Mouse (Mus musculus) intestine, postnatal 0 days (tissue): ENCODE data around the gene Spef1. TPM values are rescaled to one million over a fixed set of nuclear protein-coding genes. Genes with fewer than 3 reads are reported as not detected.

Source experiments
- ATAC-seq: fragments of 200-750 bp; cut with Nextera tagmentation; 2 replicates; pipeline ENCODE4 v1.8.0; 2017; ENCODE audit warnings: mild to moderate bottlenecking, moderate TSS enrichment, moderate library complexity
- H3K27ac ChIP-seq: fragments of 300-500 bp; sonication (generic); 2 replicates; pipeline ENCODE4 v1.5.1; 2014; ENCODE audit warnings: mild to moderate bottlenecking, low read depth, low read length, moderate library complexity
- H3K27me3 ChIP-seq: fragments of 300-500 bp; sonication (generic); replicated peaks from 2 replicates; pipeline ENCODE4 v1.6.1; 2014; ENCODE audit warnings: low read length, mixed read lengths; ENCODE audit not compliant: control insufficient read depth, insufficient read depth
- H3K36me3 ChIP-seq: fragments of 300-500 bp; sonication (generic); 2 replicates; pipeline ENCODE4 v1.6.1; 2014; ENCODE audit warnings: mild to moderate bottlenecking, moderate library complexity; ENCODE audit not compliant: control insufficient read depth, insufficient read depth
- H3K4me1 ChIP-seq: fragments of 300-500 bp; sonication (generic); replicated peaks from 2 replicates; pipeline ENCODE4 v1.6.1; 2014; ENCODE audit warnings: antibody characterized with exemption, low read length, mixed read lengths; ENCODE audit not compliant: control insufficient read depth, insufficient read depth
- H3K4me2 ChIP-seq: fragments of 300-500 bp; sonication (generic); replicated peaks from 2 replicates; pipeline ENCODE4 v1.6.1; 2014; ENCODE audit warnings: low read depth, mild to moderate bottlenecking, moderate library complexity
- H3K4me3 ChIP-seq: fragments of 300-500 bp; sonication (generic); 2 replicates; pipeline ENCODE4 v1.5.1; 2014; ENCODE audit warnings: low read depth, low read length
- H3K9ac ChIP-seq: fragments of 300-500 bp; sonication (generic); 2 replicates; pipeline ENCODE4 v1.6.1; 2014; ENCODE audit warnings: mild to moderate bottlenecking, low read depth, low read length
- H3K9me3 ChIP-seq: fragments of 300-500 bp; sonication (generic); 2 replicates; pipeline ENCODE4 v1.6.1; 2016; ENCODE audit warnings: mixed run types; ENCODE audit not compliant: control insufficient read depth
- CTCF ChIP-seq: sonication (generic); IDR thresholded peaks from 2 replicates; pipeline ENCODE4 v1.5.1; 2016; ENCODE audit warnings: low read depth, mild to moderate bottlenecking, control low read depth, antibody characterized with exemption, moderate library complexity
- WGBS: fragments of 180-500 bp; shearing (Covaris S2); extraction: QIAGEN DNeasy Blood & Tissue Kit; methylation state at CpG from one replicate; pipeline ENCODE4 v1.1.7; 2014; 5-methylcytosine and 5-hydroxymethylcytosine counted together
- polyA plus RNA-seq: library from polyadenylated mRNA; unstranded; fragments of >200 nt; fragmentation: Nextera tagmentation; extraction: Ambion mirVana; gene quantifications from 2 replicates; pipeline ENCODE4 v1.2.1, GENCODE M21; 2015

Spef1 gene
- 2.0 and 2.1 TPM in 2 replicates for polyA plus RNA-seq

DNA sequence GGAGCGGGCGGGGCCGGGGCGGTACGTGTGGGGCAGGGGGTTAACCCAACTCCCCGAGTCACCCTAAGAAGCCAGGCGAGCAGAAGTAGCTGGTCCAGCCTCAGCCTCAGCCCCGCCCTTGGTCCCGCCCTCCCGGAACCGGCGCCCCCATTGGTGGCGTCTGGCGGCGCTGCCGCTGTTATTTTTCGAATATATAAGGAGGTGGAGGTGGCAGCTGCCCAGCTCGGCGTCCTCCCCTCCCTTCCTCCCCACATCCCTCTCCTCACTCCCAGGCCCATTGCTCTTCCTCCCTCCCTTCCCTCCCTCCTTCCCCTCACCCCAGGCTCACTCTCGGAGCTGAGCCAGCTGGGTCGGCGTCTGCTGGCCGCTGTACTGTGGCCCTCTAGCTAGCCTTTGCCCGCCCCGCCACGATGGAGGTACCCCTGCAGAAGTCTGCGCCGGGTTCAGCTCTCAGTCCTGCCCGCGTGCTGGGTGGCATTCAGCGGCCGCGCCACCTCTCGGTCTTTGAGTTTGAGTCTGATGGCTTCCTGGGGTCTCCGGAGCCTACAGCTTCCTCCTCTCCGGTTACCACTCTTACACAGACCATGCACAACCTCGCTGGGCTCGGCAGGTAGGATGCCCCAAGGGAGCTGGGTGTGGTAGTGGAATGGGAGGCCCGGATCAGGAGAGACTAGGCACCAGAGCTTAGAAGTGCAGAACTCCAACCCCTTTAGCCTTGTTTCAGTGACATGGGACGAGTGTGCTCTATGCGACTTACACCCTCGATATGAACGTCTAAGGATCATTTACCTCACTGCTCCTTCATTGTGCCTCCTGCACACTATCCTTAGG, at the start of gene Spef1, which contains the start of gene Cdc25b:
Spef1 (minus strand) TSS at position 512 of the 831 bp plus-strand sequence.
Cdc25b (plus strand) TSS at position 179 of the 831 bp plus-strand sequence.
- peak; percentile 47 for TF ChIP-seq CTCF
- WGBS, result under 1% methylated on average over 43 of the region's 43 CpGs

GRCm38 (mm10) chr2:131234970-131235635, 48.0 kb upstream of the Spef1 start:
- peak overlapping the region; percentile 63; the same call in 1 of the 2 replicates for H3K4me3 ChIP-seq
- ATAC-seq, result no peak
- no peak for TF ChIP-seq CTCF

More for the DNA sequence above, at the start of gene Spef1, which contains the start of gene Cdc25b:
- peak within 1 kb of the TSS; percentile 55 for H3K9ac ChIP-seq
- peaks cover 6% of the 10 kb centered on the region; the same call in 1 of the 2 replicates for H3K36me3 ChIP-seq
- H3K4me1 ChIP-seq, result peaks cover 3% of the 10 kb centered on the region; the same call in 1 of the 2 replicates
- peak within 1 kb of the TSS; percentile 53 for H3K4me3 ChIP-seq
- H3K27ac ChIP-seq, result peak within 1 kb of the TSS; percentile 35; the same call in 1 of the 2 replicates
- peak; percentile 84 for ATAC-seq
- H3K4me2 ChIP-seq, result peak within 1 kb of the TSS; percentile 78
- H3K27me3 ChIP-seq, result no peaks in the 10 kb centered on the region
- H3K9me3 ChIP-seq, result no peaks in the 10 kb centered on the region

GRCm38 (mm10) chr2:131234127-131234650, 47.1 kb upstream of the Spef1 start:
- Histone ChIP-seq H3K27ac (peak overlapping the region; percentile 87), H3K36me3 (peaks cover 7% of the 10 kb centered on the region; the same call in 1 of the 2 replicates), H3K9me3 (no peaks in the 10 kb centered on the region), H3K4me1 (peaks cover 4% of the 10 kb centered on the region; the same call in 1 of the 2 replicates), H3K27me3 (no peaks in the 10 kb centered on the region), H3K4me3 (peak overlapping the region; percentile 63), H3K4me2 (peak overlapping the region; percentile 91), H3K9ac (peak overlapping the region; percentile 75)
- WGBS, result 4% methylated on average over 28 of the region's 28 CpGs
- peak; percentile 42 for ATAC-seq
- TF ChIP-seq CTCF, result no peak

More at GRCm38 (mm10) chr2:131234970-131235635, 48.0 kb upstream of the Spef1 start:
- Histone ChIP-seq H3K9me3 (no peaks in the 10 kb centered on the region), H3K9ac (peak overlapping the region; percentile 75; the same call in 1 of the 2 replicates), H3K36me3 (peaks cover 13% of the 10 kb centered on the region), H3K4me1 (peaks cover 4% of the 10 kb centered on the region; the same call in 1 of the 2 replicates), H3K27ac (peak overlapping the region; percentile 87), H3K27me3 (no peaks in the 10 kb centered on the region), H3K4me2 (peak overlapping the region; percentile 91)
- 50% methylated on average over 7 of the region's 7 CpGs for WGBS

- H3K36me3 ChIP-seq, result no peaks in the 10 kb centered on the region; the same call in 1 of the 2 replicates
- peak within 1 kb of the TSS; percentile 91 for H3K4me2 ChIP-seq
- H3K27me3 ChIP-seq, result no peaks in the 10 kb centered on the region
- 0 out of 2 replicates have a peak, but pooled peaks have one; percentile 1 for TF ChIP-seq CTCF
- no peaks in the 10 kb centered on the region for H3K9me3 ChIP-seq
- H3K27ac ChIP-seq, result peak within 1 kb of the TSS; percentile 87
- 15% methylated on average over 29 of the region's 29 CpGs for WGBS
- H3K4me1 ChIP-seq, result peaks cover 4% of the 10 kb centered on the region; the same call in 1 of the 2 replicates
- H3K4me3 ChIP-seq, result peak within 1 kb of the TSS; percentile 63
- peak within 1 kb of the TSS; percentile 75 for H3K9ac ChIP-seq
- ATAC-seq, result peak; percentile 99
Measured at GRCm38 (mm10) chr2:131233307-131234126, 46.4 kb upstream of the Spef1 start, which contains the start of gene Mavs. TSS of gene Mavs (plus strand) at chr2:131234063.

GRCm38 (mm10) chr2:131232558-131232957, 45.5 kb upstream of the Spef1 start:
- Histone ChIP-seq H3K4me1 (peaks cover 4% of the 10 kb centered on the region; the same call in 1 of the 2 replicates), H3K9me3 (no peaks in the 10 kb centered on the region), H3K9ac (no peak overlapping the region), H3K36me3 (no peaks in the 10 kb centered on the region; the same call in 1 of the 2 replicates), H3K27ac (no peak overlapping the region), H3K27me3 (no peaks in the 10 kb centered on the region), H3K4me3 (no peak overlapping the region), H3K4me2 (no peak overlapping the region)
- TF ChIP-seq CTCF, result no peak
- 61% methylated on average over 2 of the region's 2 CpGs for WGBS
- ATAC-seq, result no peak
